Mouse (Mus musculus) C2C12 (cell line): ENCODE measurements around the gene Hsd3b7.
"Not testable (repeated sequence)": the region's sequence is repeated elsewhere in the genome, so short reads cannot be mapped to it uniquely, and the experiment has no call there.

Experiments used
- CEBPB ChIP-seq: IDR thresholded peaks from one replicate; pipeline ENCODE4 v1.6.1; 2011; ENCODE audit warnings: low read depth, mild to moderate bottlenecking, control low read depth, moderate library complexity
- CTCF ChIP-seq: IDR thresholded peaks from one replicate; pipeline ENCODE4 v1.5.1; 2011; ENCODE audit not compliant: control insufficient read depth, insufficient read depth, insufficient read length
- FOSL1 ChIP-seq: IDR thresholded peaks from one replicate; pipeline ENCODE4 v1.8.0; 2011; ENCODE audit warnings: mild to moderate bottlenecking, low read length; ENCODE audit not compliant: poor library complexity, insufficient read depth, severe bottlenecking
- MAX ChIP-seq: IDR thresholded peaks from one replicate; pipeline ENCODE4 v1.6.1; 2011; ENCODE audit warnings: mild to moderate bottlenecking, control low read depth
- USF1 ChIP-seq: IDR thresholded peaks from one replicate; pipeline ENCODE4 v1.6.1; 2011; ENCODE audit warnings: low read depth, mild to moderate bottlenecking, control low read depth, moderate library complexity

DNA sequence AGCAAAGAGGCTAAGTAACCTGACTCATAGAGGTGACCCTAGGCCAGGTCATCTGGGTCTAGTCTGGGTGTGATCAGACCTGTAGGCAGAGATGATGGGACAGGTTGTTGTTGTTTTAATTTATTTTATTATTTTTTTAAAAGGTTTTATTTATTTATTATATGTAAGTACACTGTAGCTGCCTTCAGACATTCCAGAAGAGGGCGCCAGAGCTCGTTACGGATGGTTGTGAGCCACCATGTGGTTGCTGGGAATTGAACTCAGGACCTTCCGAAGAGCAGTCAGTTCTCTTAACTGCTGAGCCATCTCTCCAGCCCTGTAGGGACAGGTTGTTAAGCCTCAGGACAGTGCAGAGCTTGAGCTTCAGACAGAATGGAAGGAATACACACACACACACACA is 37.5 kb downstream of the Hsd3b7 start:
- not testable (repeated sequence) for TF ChIP-seq CTCF, USF1, MAX, CEBPB, FOSL1
